Mouse (Mus musculus): Measurements from ENCODE around the gene Isg20. TPM values are rescaled to one million over a fixed set of nuclear protein-coding genes. Genes with fewer than 3 reads are reported as not detected.

Gene Isg20
- polyA plus RNA-seq, 1 experiment from 2014 or later = 0.59 TPM

- H3K9ac ChIP-seq = no peak overlapping the region
- no peak for ATAC-seq (ENCODE audit: insufficient number of reproducible peaks, insufficient read depth, low FRiP score, low TSS enrichment)
- WGBS = 13% methylated on average over 6 of the region's 6 CpGs
Observed at GRCm38 (mm10) chr7:78884139-78884538, 29.1 kb upstream of the Isg20 start.

GRCm38 (mm10) chr7:78885404-78885803, 27.8 kb upstream of the Isg20 start:
- Histone ChIP-seq H3K36me3 (no peaks in the 10 kb centered on the region), H3K27me3 (peaks cover 74% of the 10 kb centered on the region), H3K27ac (no peak overlapping the region), H3K9me3 (no peaks in the 10 kb centered on the region), H3K4me2 (replicated peaks) (no peak overlapping the region), H3K4me3 (no peak overlapping the region), H3K9ac (no peak overlapping the region), H3K4me1 (peaks cover 25% of the 10 kb centered on the region; the same call in 1 of the 2 replicates)
- ATAC-seq (ENCODE audit: insufficient number of reproducible peaks, insufficient read depth, low FRiP score, low TSS enrichment) = no peak
- 87% methylated on average over 5 of the region's 5 CpGs for WGBS

More at GRCm38 (mm10) chr7:78884139-78884538, 29.1 kb upstream of the Isg20 start:
- no peak overlapping the region for H3K4me2 ChIP-seq (replicated peaks)
- H3K36me3 ChIP-seq = no peaks in the 10 kb centered on the region
- H3K4me1 ChIP-seq = peaks cover 25% of the 10 kb centered on the region; the same call in 1 of the 2 replicates
- no peak overlapping the region for H3K4me3 ChIP-seq
- peaks cover 62% of the 10 kb centered on the region for H3K27me3 ChIP-seq
- H3K27ac ChIP-seq = no peak overlapping the region
- H3K9me3 ChIP-seq = no peaks in the 10 kb centered on the region

GRCm38 (mm10) chr7:78886496-78886895, 26.7 kb upstream of the Isg20 start:
- no peak overlapping the region for H3K9ac ChIP-seq
- no peak for ATAC-seq (ENCODE audit: insufficient number of reproducible peaks, insufficient read depth, low FRiP score, low TSS enrichment)
- no peak overlapping the region for H3K4me2 ChIP-seq (replicated peaks)
- H3K27me3 ChIP-seq = peaks cover 66% of the 10 kb centered on the region
- H3K4me1 ChIP-seq = peaks cover 24% of the 10 kb centered on the region; the same call in 1 of the 2 replicates
- H3K4me3 ChIP-seq = no peak overlapping the region
- no peak overlapping the region for H3K27ac ChIP-seq
- no peaks in the 10 kb centered on the region for H3K9me3 ChIP-seq
- WGBS = 76% methylated on average over 4 of the region's 4 CpGs
- H3K36me3 ChIP-seq = no peaks in the 10 kb centered on the region

GRCm38 (mm10) chr7:78887431-78887842, 25.8 kb upstream of the Isg20 start:
- H3K9ac ChIP-seq = 0 out of 2 replicates have a peak overlapping the region, but pooled peaks have one; percentile 2
- H3K9me3 ChIP-seq = no peaks in the 10 kb centered on the region
- no peaks in the 10 kb centered on the region for H3K36me3 ChIP-seq
- peaks cover 57% of the 10 kb centered on the region for H3K27me3 ChIP-seq
- peaks cover 16% of the 10 kb centered on the region; the same call in 1 of the 2 replicates for H3K4me1 ChIP-seq
- 37% methylated on average over 9 of the region's 9 CpGs for WGBS
- no peak overlapping the region for H3K4me2 ChIP-seq (replicated peaks)
- peak; percentile 24; the same call in 1 of the 2 replicates for ATAC-seq (ENCODE audit: insufficient number of reproducible peaks, insufficient read depth, low FRiP score, low TSS enrichment)
- H3K4me3 ChIP-seq = no peak overlapping the region
- H3K27ac ChIP-seq = no peak overlapping the region

- no peak for ATAC-seq (ENCODE audit: insufficient number of reproducible peaks, insufficient read depth, low FRiP score, low TSS enrichment)
Observed at GRCm38 (mm10) chr7:78890641-78891040, 22.6 kb upstream of the Isg20 start.

GRCm38 (mm10) chr7:78893917-78894316, 19.3 kb upstream of the Isg20 start:
- no peak for ATAC-seq (ENCODE audit: insufficient number of reproducible peaks, insufficient read depth, low FRiP score, low TSS enrichment)
- WGBS = 87% methylated on average over 10 of the region's 10 CpGs
- Histone ChIP-seq H3K27me3 (peaks cover 13% of the 10 kb centered on the region), H3K4me2 (replicated peaks) (no peak overlapping the region), H3K9me3 (no peaks in the 10 kb centered on the region), H3K4me3 (no peak overlapping the region), H3K9ac (no peak overlapping the region), H3K36me3 (0 out of 2 replicates have a peak, but pooled peaks cover 8% of the 10 kb centered on the region), H3K27ac (no peak overlapping the region), H3K4me1 (peaks cover 10% of the 10 kb centered on the region)

More at GRCm38 (mm10) chr7:78890641-78891040, 22.6 kb upstream of the Isg20 start:
- H3K9ac ChIP-seq = no peak overlapping the region
- H3K27ac ChIP-seq = no peak overlapping the region
- 0 out of 2 replicates have a peak, but pooled peaks cover 5% of the 10 kb centered on the region for H3K4me1 ChIP-seq
- H3K4me3 ChIP-seq = no peak overlapping the region
- no peaks in the 10 kb centered on the region for H3K9me3 ChIP-seq
- H3K27me3 ChIP-seq = peaks cover 30% of the 10 kb centered on the region
- H3K4me2 ChIP-seq (replicated peaks) = no peak overlapping the region
- WGBS = 2% methylated on average over 16 of the region's 16 CpGs
- H3K36me3 ChIP-seq = no peaks in the 10 kb centered on the region

GRCm38 (mm10) chr7:78895021-78895652, 18.1 kb upstream of the Isg20 start:
- no peak for ATAC-seq (ENCODE audit: insufficient number of reproducible peaks, insufficient read depth, low FRiP score, low TSS enrichment)
- no peak overlapping the region for H3K27ac ChIP-seq

GRCm38 (mm10) chr7:78895653-78896333, 17.4 kb upstream of the Isg20 start, which contains the start of gene Aen:
TSS of gene Aen (plus strand) at chr7:78895854.
- Histone ChIP-seq H3K4me3 (peak within 1 kb of the TSS; percentile 86), H3K27me3 (no peaks in the 10 kb centered on the region), H3K9me3 (no peaks in the 10 kb centered on the region), H3K4me2 (replicated peaks) (peak within 1 kb of the TSS; percentile 89), H3K27ac (no peak within 1 kb of the TSS), H3K36me3 (0 out of 2 replicates have a peak, but pooled peaks cover 8% of the 10 kb centered on the region), H3K9ac (peak within 1 kb of the TSS; percentile 66), H3K4me1 (peaks cover 10% of the 10 kb centered on the region)
- ATAC-seq (ENCODE audit: insufficient number of reproducible peaks, insufficient read depth, low FRiP score, low TSS enrichment) = peak; percentile 94
- 1% methylated on average over 53 of the region's 53 CpGs for WGBS

More at GRCm38 (mm10) chr7:78895021-78895652, 18.1 kb upstream of the Isg20 start:
- H3K27me3 ChIP-seq = peaks cover 1% of the 10 kb centered on the region
- WGBS = 57% methylated on average over 13 of the region's 13 CpGs
- no peak overlapping the region for H3K9ac ChIP-seq
- no peaks in the 10 kb centered on the region for H3K9me3 ChIP-seq
- H3K4me2 ChIP-seq (replicated peaks) = peak overlapping the region; percentile 89
- 0 out of 2 replicates have a peak, but pooled peaks cover 8% of the 10 kb centered on the region for H3K36me3 ChIP-seq
- H3K4me1 ChIP-seq = peaks cover 10% of the 10 kb centered on the region
- H3K4me3 ChIP-seq = peak overlapping the region; percentile 86

- peaks cover 10% of the 10 kb centered on the region for H3K4me1 ChIP-seq
- no peak overlapping the region for H3K4me2 ChIP-seq (replicated peaks)
- 92% methylated on average over 3 of the region's 3 CpGs for WGBS
- no peak for ATAC-seq (ENCODE audit: insufficient number of reproducible peaks, insufficient read depth, low FRiP score, low TSS enrichment)
- H3K36me3 ChIP-seq = peaks cover 17% of the 10 kb centered on the region
- no peaks in the 10 kb centered on the region for H3K27me3 ChIP-seq
- H3K9me3 ChIP-seq = no peaks in the 10 kb centered on the region
- no peak overlapping the region for H3K9ac ChIP-seq
- H3K27ac ChIP-seq = no peak overlapping the region
- H3K4me3 ChIP-seq = no peak overlapping the region
Observed at GRCm38 (mm10) chr7:78897567-78897966, 15.7 kb upstream of the Isg20 start.

- no peak overlapping the region for H3K27ac ChIP-seq
- 93% methylated on average over 6 of the region's 6 CpGs for WGBS
- H3K9me3 ChIP-seq = no peaks in the 10 kb centered on the region
- no peak overlapping the region for H3K9ac ChIP-seq
- no peak overlapping the region for H3K4me2 ChIP-seq (replicated peaks)
- no peak for ATAC-seq (ENCODE audit: insufficient number of reproducible peaks, insufficient read depth, low FRiP score, low TSS enrichment)
- no peaks in the 10 kb centered on the region for H3K4me1 ChIP-seq
- H3K27me3 ChIP-seq = no peaks in the 10 kb centered on the region
- no peak overlapping the region for H3K4me3 ChIP-seq
- H3K36me3 ChIP-seq = peaks cover 47% of the 10 kb centered on the region
Observed at GRCm38 (mm10) chr7:78903174-78903870, 9.9 kb upstream of the Isg20 start.

GRCm38 (mm10) chr7:78904175-78904574, 9.0 kb upstream of the Isg20 start:
- no peak overlapping the region for H3K4me2 ChIP-seq (replicated peaks)
- no peak for ATAC-seq (ENCODE audit: insufficient number of reproducible peaks, insufficient read depth, low FRiP score, low TSS enrichment)
- WGBS = 88% methylated on average over 2 of the region's 2 CpGs
- H3K27ac ChIP-seq = no peak overlapping the region
- no peaks in the 10 kb centered on the region for H3K9me3 ChIP-seq
- no peaks in the 10 kb centered on the region for H3K4me1 ChIP-seq
- no peak overlapping the region for H3K4me3 ChIP-seq
- H3K9ac ChIP-seq = no peak overlapping the region
- peaks cover 42% of the 10 kb centered on the region for H3K36me3 ChIP-seq
- no peaks in the 10 kb centered on the region for H3K27me3 ChIP-seq
